Mouse (Mus musculus) intestine, embryonic 14.5 days (tissue): Measurements from ENCODE around the gene Pbrm1. TPM values are rescaled to one million over a fixed set of nuclear protein-coding genes. Genes with fewer than 3 reads are reported as not detected.

ENCODE experiments used
- ATAC-seq: fragments of 200-750 bp; cut with Nextera tagmentation; replicated peaks from 2 replicates; pipeline ENCODE4 v1.8.0; 2017; ENCODE audit warnings: low read depth, moderate number of reproducible peaks, moderate TSS enrichment, moderate library complexity; ENCODE audit not compliant: low FRiP score, low TSS enrichment
- DNase-seq: peaks from one replicate; pipeline ENCODE4 v3.0.0-alpha.2; 2018; ENCODE audit warnings: low spot score
- H3K27ac ChIP-seq: fragments of 300-500 bp; sonication (generic); 2 replicates; pipeline ENCODE4 v1.5.1; 2014; ENCODE audit warnings: low read depth, mild to moderate bottlenecking, control low read depth
- H3K27me3 ChIP-seq: fragments of 300-500 bp; sonication (generic); replicated peaks from 2 replicates; pipeline ENCODE4 v1.6.1; 2014; ENCODE audit warnings: low read length, control low read depth; ENCODE audit not compliant: control insufficient read depth, insufficient read depth
- H3K36me3 ChIP-seq: fragments of 300-500 bp; sonication (generic); 2 replicates; pipeline ENCODE4 v1.6.1; 2014; ENCODE audit warnings: low read length, control low read depth; ENCODE audit not compliant: control insufficient read depth, insufficient read depth
- H3K4me1 ChIP-seq: fragments of 300-500 bp; sonication (generic); replicated peaks from 2 replicates; pipeline ENCODE4 v1.6.1; 2014; ENCODE audit warnings: low read length, control low read depth, mixed read lengths; ENCODE audit not compliant: control insufficient read depth, insufficient read depth
- H3K4me2 ChIP-seq: fragments of 300-500 bp; sonication (generic); 2 replicates; pipeline ENCODE4 v1.6.1; 2014; ENCODE audit warnings: low read length
- H3K4me3 ChIP-seq: fragments of 300-500 bp; sonication (generic); 2 replicates; pipeline ENCODE4 v1.5.1; 2014; ENCODE audit warnings: low read depth, low read length, control low read depth, mixed read lengths
- H3K9ac ChIP-seq: fragments of 300-500 bp; sonication (generic); 2 replicates; pipeline ENCODE4 v1.6.1; 2014; ENCODE audit warnings: mild to moderate bottlenecking, low read length
- H3K9me3 ChIP-seq: fragments of 300-500 bp; sonication (generic); 2 replicates; pipeline ENCODE4 v1.6.1; 2016; ENCODE audit warnings: low read length, control low read depth; ENCODE audit not compliant: control insufficient read depth
- WGBS: fragments of 180-500 bp; shearing (Covaris S2); extraction: QIAGEN DNeasy Blood & Tissue Kit; methylation state at CpG from one replicate; pipeline ENCODE4 v1.1.7; 2014; 5-methylcytosine and 5-hydroxymethylcytosine counted together
- polyA plus RNA-seq: library from polyadenylated mRNA; unstranded; fragments of >200 nt; fragmentation: Nextera tagmentation; extraction: Ambion mirVana; gene quantifications from 2 replicates; pipeline ENCODE4 v1.2.1, GENCODE M21; 2014

Gene Pbrm1
- polyA plus RNA-seq, 1 experiment from 2014 or later, result 93.7 TPM

DNA sequence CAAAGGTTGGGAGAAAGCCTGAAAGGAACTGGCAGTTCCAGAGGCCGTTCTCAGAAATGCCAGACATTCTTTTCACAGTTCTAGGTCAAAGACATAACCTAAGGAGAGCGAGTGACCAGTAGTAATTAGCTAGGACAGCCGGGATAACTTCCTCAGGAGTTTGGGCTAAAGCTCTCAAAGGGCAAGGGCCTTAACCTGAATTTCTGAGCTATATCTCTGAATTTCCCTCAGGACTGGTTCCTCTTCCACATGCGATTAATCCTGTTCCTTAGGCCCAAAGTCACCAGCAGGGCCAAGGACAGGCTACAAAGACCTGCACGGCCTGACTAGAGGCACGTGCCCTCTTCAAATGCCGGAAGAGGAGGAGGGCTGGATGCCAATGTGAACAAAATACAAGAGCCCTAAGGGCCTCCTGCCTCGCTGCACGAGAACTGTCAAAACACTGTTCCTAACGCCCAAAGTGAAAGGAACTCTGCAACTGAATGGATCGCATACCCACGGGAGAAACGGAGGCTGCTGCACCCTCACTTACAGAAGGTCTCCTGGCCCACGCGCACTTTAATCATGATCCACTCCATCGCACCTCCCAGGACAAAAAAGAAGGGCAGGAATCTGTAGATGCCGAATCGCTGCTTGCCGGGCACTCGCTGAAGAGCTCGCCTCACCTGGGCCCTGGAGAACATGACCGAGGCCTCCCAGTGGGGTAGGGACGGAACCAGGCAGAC, 109.3 kb downstream of the Pbrm1 start:
- peak overlapping the region; percentile 96 for H3K4me2 ChIP-seq
- 2% methylated on average over 23 of the region's 23 CpGs for WGBS
- peaks cover 11% of the 10 kb centered on the region for H3K36me3 ChIP-seq
- peak overlapping the region; percentile 79 for H3K9ac ChIP-seq
- H3K4me1 ChIP-seq, result peaks cover 22% of the 10 kb centered on the region
- no peaks in the 10 kb centered on the region for H3K9me3 ChIP-seq
- ATAC-seq (peak; percentile 1; the same call in 1 of the 2 replicates), DNase-seq (no peak)
- peak overlapping the region; percentile 72 for H3K27ac ChIP-seq
- H3K4me3 ChIP-seq, result peak overlapping the region; percentile 89
- H3K27me3 ChIP-seq, result no peaks in the 10 kb centered on the region

DNA sequence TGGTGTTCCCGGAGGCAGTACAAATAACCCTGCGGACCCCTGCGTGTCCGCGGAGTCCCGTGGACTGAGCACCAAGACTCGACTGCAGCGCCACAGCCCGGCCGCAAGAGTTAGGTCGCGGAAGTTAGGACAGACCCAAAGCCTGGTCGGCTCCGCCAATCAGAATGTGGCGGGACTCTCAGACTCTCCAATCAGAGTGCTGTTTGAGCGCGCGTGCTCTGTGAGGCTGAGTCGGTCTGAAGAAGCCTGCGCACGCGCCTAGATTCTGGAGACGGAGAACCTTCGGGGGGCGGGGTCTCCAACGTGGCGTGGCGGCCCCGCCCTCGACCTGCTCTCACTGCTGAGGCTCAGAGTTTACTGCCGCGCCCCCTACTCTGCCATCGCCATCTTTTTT, 109.9 kb downstream of the Pbrm1 start, which contains the start of gene Smim4:
Gene Smim4 (minus strand): TSS at position 131 of the 394 bp plus-strand sequence.
- Histone ChIP-seq H3K9ac (peak within 1 kb of the TSS; percentile 79), H3K27ac (peak within 1 kb of the TSS; percentile 82), H3K9me3 (no peaks in the 10 kb centered on the region), H3K36me3 (peaks cover 6% of the 10 kb centered on the region; the same call in 1 of the 2 replicates), H3K4me1 (peaks cover 28% of the 10 kb centered on the region), H3K4me3 (peak within 1 kb of the TSS; percentile 89), H3K27me3 (no peaks in the 10 kb centered on the region), H3K4me2 (peak within 1 kb of the TSS; percentile 96)
- WGBS, result under 1% methylated on average over 33 of the region's 33 CpGs
- ATAC-seq, result peak; percentile 93
- DNase-seq, result peak; percentile 96

DNA sequence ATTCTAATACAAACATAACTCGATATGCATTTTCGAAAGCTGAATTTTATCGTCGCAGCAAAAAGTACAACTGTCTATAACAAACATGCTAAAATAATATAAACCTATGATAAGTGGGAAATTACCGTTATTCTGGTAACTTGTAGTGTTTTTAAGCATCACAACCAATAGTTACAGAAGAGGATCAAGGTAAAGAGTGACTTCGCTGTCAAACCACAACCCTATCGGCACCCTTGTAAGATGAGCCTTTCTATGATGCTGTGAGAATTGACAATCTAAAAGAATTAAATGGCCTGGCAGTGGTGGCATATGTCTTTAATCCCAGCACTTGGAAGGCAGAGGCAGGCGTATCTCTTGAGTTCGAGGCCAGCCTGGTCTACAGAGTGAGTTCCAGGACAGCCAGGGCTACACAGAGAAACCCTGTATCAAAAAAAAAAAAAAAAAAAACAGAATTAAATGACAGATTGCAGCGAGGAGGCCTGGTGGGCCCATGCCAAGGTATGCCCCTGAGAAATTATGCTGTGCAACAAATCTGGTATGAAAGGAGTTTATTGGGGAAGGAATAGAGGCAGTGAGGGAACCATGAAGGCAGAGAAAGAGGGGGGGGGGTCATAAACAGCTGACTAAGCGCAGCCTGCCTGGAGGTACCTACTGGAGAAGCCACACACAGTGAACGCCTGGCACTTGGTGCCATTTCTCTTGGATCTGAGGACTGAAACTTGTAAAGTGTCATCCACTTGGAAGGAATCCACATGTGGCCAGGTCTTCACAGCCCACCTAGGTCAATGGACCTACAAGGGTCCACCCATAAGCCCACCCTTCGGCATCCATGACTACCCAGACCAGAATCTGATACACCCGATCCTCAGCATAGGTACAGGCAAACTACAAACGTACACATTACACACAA, 110.6 kb downstream of the Pbrm1 start:
- ATAC-seq (no peak), DNase-seq (no peak)
- Histone ChIP-seq H3K4me3 (peak overlapping the region; percentile 89), H3K27ac (peak overlapping the region; percentile 82), H3K9me3 (no peaks in the 10 kb centered on the region), H3K4me1 (peaks cover 28% of the 10 kb centered on the region), H3K9ac (peak overlapping the region; percentile 39; the same call in 1 of the 2 replicates), H3K4me2 (peak overlapping the region; percentile 67), H3K36me3 (peaks cover 5% of the 10 kb centered on the region; the same call in 1 of the 2 replicates), H3K27me3 (no peaks in the 10 kb centered on the region)
- 67% methylated on average over 15 of the region's 15 CpGs for WGBS

DNA sequence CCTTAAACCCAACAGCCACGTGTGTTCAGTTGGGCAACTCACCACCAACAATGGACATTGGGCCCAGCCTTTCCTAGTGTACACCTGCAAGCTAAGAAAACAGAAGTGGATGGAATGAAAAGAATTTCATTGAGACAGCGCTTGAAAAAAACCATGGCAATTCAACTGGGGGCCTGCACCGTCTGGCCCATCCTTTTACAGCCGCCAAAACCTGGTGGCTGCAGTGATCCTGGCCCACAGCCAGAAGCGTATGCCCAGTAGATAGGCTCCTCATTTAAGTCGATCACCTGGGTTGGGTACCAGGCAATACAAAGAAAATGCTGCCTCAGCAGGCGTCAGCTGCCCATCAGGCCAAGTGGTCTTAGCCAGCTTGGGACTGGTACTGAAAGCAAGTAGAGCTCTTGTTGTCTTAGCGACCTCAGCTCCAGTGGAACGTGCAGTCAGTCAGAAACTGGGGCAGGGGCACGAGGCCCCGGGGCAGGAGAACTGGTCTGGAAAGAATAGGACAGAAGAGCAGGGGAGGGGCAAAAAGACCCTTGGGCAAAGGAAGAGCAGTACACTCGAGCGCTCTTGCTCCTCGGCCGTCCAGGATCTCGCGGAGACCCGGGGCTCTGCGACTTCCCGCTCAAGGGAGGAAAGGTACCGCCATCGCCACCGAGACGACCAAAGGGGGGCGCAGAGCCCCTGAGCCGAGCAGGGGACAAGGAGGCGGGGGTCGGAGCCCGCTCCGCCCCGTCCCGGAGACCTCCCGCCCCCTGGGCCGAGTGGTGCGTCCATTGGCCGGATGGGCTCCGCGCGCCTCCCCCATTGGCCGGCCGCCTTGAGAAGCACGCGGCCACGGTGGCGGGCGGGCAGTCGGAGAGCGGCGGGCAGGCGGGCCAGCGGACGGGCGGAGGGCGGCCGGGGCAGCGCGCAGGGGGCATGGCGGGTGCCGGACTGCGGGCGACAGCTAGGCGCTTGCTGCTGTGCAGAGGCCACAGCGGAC, 111.6 kb downstream of the Pbrm1 start, which contains the start of gene Nt5dc2:
Gene Nt5dc2 (plus strand): TSS at position 818 of the 985 bp plus-strand sequence.
- ATAC-seq (peak; percentile 78), DNase-seq (peak; percentile 90)
- Histone ChIP-seq H3K27me3 (no peaks in the 10 kb centered on the region), H3K36me3 (peaks cover 15% of the 10 kb centered on the region), H3K27ac (peak within 1 kb of the TSS; percentile 82), H3K4me2 (peak within 1 kb of the TSS; percentile 67), H3K4me1 (peaks cover 28% of the 10 kb centered on the region), H3K4me3 (peak within 1 kb of the TSS; percentile 95), H3K9ac (peak within 1 kb of the TSS; percentile 92), H3K9me3 (no peaks in the 10 kb centered on the region)
- WGBS, result 4% methylated on average over 56 of the region's 63 CpGs

DNA sequence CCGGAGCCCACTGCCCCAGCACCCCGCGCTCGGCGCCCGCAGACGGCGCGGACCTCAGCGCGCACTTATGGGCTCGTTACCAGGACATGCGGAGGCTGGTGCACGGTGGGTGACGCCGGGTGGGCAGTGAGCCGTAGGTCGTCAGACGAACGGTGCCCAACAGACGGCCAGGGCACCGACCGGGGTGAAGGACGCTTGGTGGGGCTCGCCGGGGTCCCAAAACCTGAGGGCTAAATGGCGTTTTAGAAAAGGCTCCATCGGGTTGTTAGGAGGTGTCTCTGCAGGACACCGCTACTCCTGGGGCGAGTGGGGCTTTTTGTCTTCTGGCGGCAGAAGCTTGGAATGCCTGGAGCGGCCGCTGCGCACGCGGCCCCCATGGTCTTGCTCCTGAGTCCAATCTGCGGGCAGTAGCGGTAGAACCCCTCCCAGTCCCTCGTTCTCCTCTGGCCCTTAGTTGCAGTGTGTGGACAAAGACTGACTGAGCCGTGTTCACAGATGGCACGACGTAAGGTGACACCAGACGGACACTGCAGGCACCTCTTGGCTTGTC, 112.4 kb downstream of the Pbrm1 start:
- H3K4me3 ChIP-seq, result peak overlapping the region; percentile 95
- peaks cover 28% of the 10 kb centered on the region for H3K4me1 ChIP-seq
- no peaks in the 10 kb centered on the region for H3K27me3 ChIP-seq
- H3K27ac ChIP-seq, result peak overlapping the region; percentile 82
- under 1% methylated on average over 43 of the region's 43 CpGs for WGBS
- no peaks in the 10 kb centered on the region for H3K9me3 ChIP-seq
- ATAC-seq (peak; percentile 3; the same call in 1 of the 2 replicates), DNase-seq (peak; percentile 74)
- H3K9ac ChIP-seq, result peak overlapping the region; percentile 92
- peaks cover 23% of the 10 kb centered on the region for H3K36me3 ChIP-seq
- peak overlapping the region; percentile 67 for H3K4me2 ChIP-seq

DNA sequence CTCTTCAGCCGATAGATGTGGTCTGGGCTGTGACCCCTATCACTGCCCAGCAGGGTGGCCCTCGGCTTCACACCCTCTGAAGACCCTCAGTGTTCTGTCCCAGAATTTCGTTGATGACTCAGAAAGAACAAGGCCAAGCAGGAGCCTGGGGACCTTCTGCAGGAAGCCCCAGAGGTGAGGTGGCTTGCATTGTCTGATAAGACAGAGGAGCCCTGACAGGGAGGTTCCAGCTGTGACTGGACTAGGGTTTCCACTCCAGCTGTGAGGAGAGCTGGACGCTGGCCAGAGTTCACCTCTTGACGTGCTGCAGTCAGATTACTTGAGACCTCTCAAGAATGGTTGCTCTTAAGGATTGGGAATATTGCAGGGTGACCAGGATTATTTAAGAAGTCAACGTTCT, 113.1 kb downstream of the Pbrm1 start:
- no peak overlapping the region for H3K27ac ChIP-seq

DNA sequence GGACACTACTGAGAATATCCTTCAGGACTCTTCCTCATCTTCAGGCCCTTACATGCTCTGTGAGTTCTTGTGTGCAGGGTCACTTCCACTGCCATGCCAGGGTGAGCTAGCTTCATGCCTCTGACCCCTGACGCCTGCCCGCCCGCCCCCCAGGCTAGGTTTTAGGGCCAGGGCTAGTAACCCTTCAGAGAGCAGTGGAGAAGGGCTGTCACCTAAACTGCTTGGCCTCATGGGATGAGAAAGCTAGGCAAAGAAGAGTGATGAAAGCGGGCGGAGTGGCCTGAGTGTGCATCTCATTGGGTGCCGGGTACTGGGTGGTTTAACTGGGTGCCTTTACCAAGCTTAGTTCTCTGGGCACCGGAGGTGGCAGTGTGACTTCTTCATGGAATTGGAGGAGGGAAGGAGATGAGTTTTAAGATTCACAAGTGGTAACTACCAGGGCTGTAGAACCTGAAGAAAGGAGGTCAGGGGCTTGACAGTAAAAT, 113.6 kb downstream of the Pbrm1 start:
- 88% methylated on average over 7 of the region's 7 CpGs for WGBS
- Histone ChIP-seq H3K27me3 (no peaks in the 10 kb centered on the region), H3K4me2 (peak overlapping the region; percentile 67), H3K36me3 (peaks cover 34% of the 10 kb centered on the region), H3K4me3 (peak overlapping the region; percentile 95), H3K27ac (0 out of 2 replicates have a peak overlapping the region, but pooled peaks have one; percentile 43), H3K4me1 (peaks cover 28% of the 10 kb centered on the region), H3K9me3 (no peaks in the 10 kb centered on the region), H3K9ac (no peak overlapping the region)
- peak; percentile 50 for DNase-seq
- ATAC-seq, result no peak

More for the DNA sequence above, 113.1 kb downstream of the Pbrm1 start:
- WGBS, result 7% methylated on average over 6 of the region's 6 CpGs
- Histone ChIP-seq H3K36me3 (peaks cover 30% of the 10 kb centered on the region), H3K4me3 (peak overlapping the region; percentile 95), H3K4me1 (peaks cover 28% of the 10 kb centered on the region), H3K27me3 (no peaks in the 10 kb centered on the region), H3K9ac (peak overlapping the region; percentile 92), H3K4me2 (peak overlapping the region; percentile 67), H3K9me3 (no peaks in the 10 kb centered on the region)
- DNase-seq (peak; percentile 52), ATAC-seq (no peak)
